Mouse (Mus musculus) bone marrow macrophage, adult 2 months (primary cell): ENCODE measurements around the gene Olfr101.

ENCODE experiments used
- CTCF ChIP-seq: IDR thresholded peaks from 2 replicates; pipeline ENCODE4 v1.5.1; 2012; ENCODE audit warnings: low read depth, mild to moderate bottlenecking, low read length, moderate library complexity
- POLR2A ChIP-seq: IDR thresholded peaks from 2 replicates; pipeline ENCODE4 v1.6.1; 2012; ENCODE audit warnings: mild to moderate bottlenecking, low read depth, low read length, borderline replicate concordance

DNA sequence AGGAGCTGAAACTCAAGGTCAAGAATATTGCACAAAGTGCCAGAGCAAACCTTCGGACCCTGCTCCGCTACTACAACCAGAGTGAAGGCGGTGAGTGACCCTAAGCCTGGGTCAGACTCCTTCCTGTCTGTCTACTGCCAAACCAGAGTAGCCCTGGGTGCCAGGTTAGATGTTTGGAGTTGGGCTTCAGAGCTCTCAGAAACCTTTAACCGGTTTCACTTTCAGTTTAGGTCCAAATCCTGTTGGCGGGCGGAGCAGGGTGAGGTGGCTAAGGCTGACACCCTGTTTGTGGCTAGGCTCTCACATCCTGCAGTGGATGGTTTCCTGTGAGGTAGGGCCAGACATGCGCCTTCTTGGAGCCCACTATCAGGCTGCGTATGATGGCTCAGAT, 33.4 kb downstream of the Olfr101 start:
- TF ChIP-seq CTCF (no peak), POLR2A (no peak)
